Mouse (Mus musculus): ENCODE measurements around the gene Rybp. TPM values are rescaled to one million over a fixed set of nuclear protein-coding genes. Genes with fewer than 3 reads are reported as not detected.

The Rybp gene
- polyA plus RNA-seq, 2 experiments from 2014 or later: 11.8 to 13.7 TPM

- no peak for ATAC-seq
These were observed 69.8 kb downstream of the Rybp start for GRCm38 (mm10) chr6:100217507-100217906.

DNA sequence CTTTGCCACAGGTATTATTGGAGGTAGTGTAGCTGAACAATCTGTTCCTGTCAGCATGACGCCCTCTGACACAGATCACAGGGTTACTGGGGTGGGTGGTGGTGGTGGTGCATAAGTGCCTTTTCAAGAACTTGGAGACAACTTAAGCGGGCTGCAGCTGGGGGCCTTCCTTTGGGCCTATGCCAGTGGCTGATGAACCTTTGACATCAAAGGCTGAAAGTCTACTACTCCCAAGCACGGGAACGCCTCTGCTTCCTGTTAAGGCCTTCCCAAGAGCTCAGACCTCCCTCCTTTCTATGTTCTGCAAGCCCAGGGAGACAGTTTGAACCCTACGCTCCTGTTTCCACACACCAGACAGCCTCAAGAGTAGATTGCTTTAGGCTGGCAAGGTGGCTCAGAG lies 70.3 kb downstream of the Rybp start:
- ATAC-seq: no peak

DNA sequence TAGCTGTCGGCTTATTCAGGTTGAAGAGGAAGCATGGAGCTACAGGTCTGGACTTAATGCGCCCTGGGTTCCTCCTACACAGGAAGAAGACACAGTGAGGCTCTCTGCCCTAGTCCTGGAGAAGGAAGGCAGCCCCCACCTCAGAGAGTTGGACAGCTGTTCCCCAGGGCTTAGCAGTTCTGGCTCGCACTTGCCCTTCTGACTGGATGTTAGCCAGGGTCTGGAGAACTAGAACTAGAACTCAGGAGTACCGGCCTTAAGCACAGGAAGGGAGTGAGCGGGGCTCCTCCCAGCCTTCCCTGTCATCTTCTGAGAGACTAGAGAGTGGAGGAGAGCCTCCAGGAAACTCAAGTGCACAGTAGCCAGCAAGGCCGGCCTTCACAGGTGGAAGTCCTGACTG lies 71.5 kb downstream of the Rybp start:
- ATAC-seq: no peak

- ATAC-seq: no peak
These were observed 73.0 kb downstream of the Rybp start for GRCm38 (mm10) chr6:100214132-100214913.

GRCm38 (mm10) chr6:100213596-100213995 lies 73.7 kb downstream of the Rybp start:
- no peak for ATAC-seq

- no peak for ATAC-seq
These were observed 74.5 kb downstream of the Rybp start for GRCm38 (mm10) chr6:100212820-100213219.

DNA sequence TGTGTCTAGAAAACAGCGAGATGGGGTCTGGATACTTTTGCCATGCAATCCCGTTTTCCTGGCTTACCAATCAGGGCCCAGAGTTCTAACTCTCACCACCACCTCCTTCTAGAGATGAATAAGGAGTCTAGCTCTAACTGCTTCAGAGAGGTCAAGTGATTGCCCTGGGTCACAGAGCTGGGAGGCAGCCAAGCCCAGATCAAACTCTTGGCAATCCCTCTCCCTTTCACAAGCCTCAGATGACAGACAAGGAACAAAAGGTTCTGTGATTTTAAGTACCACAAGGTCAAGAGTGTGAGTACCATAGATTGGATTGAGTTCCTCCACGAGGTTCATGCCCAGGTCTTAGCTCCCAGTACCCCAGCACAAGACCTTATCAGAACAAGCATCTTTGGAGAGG lies 75.6 kb downstream of the Rybp start:
- no peak for ATAC-seq

DNA sequence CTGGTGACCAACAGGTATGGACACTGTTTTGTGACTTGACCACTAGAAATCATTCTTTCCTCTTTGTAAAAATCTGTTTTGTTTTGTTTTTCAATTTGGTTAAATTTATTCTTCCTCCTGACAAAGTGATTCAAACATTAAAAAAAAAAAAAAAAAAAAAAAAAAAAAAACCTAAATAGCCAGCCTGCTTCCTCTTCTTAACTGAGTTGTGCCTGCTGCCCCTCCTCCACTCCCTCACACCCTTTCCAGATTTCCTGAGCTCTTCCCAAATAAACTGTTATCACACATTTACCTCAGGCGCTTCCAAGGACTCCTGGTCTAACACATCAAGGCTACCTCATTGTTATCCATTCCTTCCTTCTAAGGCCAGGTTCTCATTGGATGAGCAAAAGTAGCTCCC lies 76.8 kb downstream of the Rybp start:
- ATAC-seq: no peak

- no peak for ATAC-seq
These were observed 80.5 kb downstream of the Rybp start for GRCm38 (mm10) chr6:100206741-100207275.

DNA sequence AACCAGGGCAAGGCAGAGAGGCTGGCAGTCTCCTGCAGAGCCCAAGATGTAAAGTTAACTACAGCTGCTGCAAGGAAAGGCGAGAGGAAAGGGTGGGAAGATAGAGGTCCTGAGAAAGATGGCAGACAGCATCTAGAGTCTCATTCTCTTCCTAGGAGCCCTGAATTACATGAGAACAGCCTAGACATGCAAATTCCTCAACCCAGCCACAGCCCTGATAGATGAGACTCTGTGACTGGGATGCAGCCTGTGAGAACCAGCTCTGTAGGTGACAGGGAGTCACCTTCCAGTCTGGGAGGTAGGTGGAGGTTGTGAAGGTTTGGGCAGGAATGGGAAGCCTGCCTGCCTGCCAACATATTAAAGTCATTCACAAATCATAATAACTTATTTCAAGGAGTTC lies 81.0 kb downstream of the Rybp start:
- no peak for ATAC-seq

DNA sequence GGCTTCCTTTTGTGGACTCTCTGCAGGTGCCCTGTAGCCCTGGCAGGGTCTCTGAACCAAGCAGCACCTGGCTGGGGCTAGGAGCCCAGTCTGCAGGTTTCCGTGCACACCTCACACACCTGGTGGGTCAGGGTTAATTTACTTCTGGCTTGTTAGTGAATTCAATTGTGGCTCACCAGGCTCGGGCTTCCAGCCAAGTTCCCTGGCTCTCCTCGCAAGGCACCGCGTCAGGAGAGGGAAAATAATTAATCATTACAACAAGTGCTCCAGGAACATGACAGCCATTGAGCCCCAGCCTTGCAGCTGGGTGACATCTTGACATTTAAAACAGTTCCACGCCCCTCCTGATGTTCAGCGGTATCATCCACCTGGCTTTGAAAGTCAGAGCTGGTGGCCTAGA lies 82.8 kb downstream of the Rybp start:
- no peak for ATAC-seq

DNA sequence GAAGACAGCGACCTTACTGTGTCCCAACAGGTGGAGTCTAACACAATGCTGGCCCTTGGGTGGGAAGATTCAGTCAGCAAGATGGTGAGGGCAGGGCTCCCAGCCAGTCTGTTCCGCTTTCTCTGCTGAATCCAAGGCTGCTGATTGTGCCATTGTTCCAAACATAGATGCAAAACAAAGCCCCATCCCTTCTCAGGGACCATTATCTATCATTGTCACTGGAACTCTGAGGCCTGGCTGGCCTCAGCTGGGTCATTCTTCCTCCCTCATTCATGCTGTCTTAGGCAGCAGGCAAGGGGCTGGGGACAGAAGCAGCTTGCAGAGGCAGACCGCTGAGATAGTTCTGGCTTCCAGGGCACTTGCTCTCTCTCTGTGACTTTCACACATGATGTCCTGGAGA lies 83.8 kb downstream of the Rybp start:
- no peak for ATAC-seq

GRCm38 (mm10) chr6:100202091-100202490 lies 85.2 kb downstream of the Rybp start:
- ATAC-seq: no peak

DNA sequence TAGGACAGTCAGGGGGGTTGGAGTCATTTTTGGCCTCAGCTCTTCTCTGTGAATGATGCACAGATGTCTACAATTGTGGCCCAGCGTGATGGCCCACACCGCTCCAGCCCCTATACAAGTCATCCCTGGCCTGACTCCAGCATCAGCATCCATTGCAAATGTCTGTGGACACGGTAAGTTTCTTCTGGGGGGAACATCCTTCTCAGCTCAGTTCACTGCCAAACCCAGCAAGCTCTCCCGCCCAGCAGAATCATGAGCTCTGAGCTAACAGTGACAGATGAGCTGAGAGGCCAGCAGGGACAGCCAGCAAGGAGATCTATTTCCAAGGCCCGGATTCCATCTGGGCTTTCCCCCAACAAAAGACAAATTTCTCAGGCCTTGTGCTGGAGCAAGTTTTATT lies 90.2 kb downstream of the Rybp start:
- no peak for ATAC-seq

DNA sequence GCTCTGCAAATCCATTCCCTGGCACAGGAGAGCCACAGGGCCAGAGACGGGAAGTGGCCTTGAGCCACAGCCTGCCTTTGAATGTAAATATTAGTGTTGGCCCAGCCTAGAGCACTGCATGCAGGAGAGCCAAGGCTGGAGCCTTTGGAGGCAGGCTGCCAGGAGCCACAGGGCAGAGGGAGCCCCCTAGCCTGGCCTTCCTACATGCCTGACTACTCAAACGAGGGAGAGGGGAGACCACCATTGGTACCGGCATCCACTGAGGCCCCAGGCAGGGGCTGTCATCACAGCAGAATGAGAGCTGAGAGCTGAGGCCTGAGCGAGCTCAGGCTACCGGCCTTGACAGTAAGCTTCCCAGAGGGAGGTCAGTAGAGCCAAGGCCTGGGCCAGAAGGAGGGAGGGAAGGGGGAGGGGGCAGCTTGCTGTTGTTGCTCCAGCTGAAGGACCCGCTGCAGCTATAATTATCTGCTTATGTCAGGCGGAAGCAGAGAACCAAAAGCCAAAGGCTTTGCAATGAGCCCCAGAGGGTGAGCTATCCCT lies 91.3 kb downstream of the Rybp start:
- ATAC-seq: no peak

DNA sequence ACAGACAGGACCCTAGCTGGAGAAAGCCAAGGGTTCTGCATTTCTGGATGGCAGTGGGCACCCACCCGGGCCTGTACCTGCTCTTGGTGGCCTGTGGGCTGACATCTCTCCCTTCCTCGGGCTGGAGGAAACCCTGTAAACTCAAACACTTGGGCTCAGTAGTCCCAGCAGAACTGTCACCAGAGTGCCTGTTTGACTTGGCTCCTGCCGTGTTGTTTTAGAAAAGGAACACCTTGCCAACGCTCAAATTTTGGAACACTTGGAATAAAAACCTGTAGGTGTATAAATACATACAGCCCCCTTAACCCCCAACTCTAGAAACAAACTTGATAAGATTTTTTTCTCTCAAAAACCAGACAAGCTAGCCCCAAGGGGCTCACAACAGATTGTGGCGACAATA lies 92.2 kb downstream of the Rybp start:
- ATAC-seq: no peak

- no peak for ATAC-seq
These were observed 93.5 kb downstream of the Rybp start for GRCm38 (mm10) chr6:100193760-100194159.

DNA sequence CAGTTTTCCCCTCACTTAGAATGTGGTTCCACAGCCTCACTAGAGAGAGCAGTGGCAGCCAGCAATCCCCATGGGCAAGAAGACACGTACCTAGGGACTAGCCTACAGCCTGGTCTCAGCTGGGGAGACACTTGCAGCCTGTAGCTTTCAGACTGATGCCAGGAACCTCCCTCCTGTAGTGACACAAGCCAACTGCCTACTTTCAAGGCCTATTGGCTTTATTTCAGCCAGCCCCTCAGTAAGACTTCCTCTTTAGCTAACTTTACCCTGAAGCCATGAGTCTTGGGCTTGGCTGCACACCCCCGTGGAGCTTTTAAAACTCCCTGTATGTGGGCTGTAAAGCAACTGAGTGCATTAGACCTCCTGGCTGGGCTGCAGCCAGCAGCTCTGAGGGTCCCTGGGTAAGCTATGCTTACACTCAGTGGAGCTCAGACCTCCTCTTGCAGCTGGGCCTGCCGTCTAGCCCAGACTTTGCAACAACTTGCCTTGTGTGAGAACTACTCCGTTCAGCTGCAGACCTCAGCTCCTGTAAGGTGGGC lies 94.5 kb downstream of the Rybp start:
- ATAC-seq: no peak

DNA sequence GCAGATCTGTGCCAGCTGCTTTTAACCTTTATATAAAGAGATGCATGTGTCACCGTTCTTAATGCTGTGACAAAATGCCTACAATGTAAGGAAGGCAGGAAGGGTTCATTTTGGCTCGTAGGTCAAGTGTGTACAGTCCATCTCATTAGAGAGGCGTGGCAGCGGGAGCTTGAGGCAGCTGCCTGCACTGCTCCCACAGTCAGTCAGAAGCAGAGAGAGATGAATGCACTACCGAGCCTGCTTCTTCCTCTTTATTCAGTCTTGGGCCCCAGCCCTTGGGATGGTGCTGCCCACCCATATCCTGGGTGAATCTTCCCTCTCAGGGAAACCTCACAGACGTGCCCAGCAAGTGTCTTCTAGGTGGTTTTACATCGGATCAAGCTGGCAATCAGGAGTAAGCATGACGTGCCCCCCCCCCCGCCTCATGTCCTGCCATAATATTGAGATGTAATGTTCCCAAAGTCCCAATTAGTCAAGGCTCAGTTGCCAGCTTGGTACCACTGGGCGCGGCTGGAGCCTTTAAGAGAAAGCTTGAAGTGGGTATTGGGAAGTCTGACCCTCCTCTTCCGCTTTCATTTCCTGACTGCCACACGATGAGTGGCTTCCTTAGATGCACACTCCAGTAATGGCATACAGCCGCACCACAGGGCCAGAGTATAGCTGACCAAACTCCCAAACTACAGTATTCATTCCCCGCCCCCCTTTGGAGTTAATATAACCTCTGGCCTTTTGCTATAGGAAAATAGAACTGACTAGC lies 96.3 kb downstream of the Rybp start:
- no peak for ATAC-seq

DNA sequence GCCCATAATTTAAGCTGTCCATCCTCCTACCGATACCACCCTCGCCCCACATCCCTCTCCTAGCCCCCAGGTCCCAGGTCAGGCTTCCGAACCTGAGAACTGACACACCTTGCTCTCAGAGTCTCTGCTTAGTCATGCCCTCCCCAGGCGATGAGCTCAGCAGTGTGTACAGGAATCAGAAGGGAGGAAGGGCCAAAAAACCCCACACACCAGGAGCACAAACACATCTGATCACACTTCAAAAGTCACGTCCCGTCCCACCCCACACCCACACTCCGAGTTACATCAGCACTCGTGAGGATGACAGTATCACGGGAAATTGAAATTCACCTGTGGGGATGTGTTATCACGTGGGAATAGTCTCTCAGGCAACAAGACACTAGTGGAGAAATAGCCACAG lies 97.0 kb downstream of the Rybp start:
- no peak for ATAC-seq

GRCm38 (mm10) chr6:100188883-100189743 lies 98.2 kb downstream of the Rybp start:
- no peak for ATAC-seq

GRCm38 (mm10) chr6:100187821-100188220 lies 99.5 kb downstream of the Rybp start:
- ATAC-seq: no peak

Measured in CD4-positive, CD25-positive, alpha-beta regulatory T cell, adult 4 months (primary cell).